Mouse (Mus musculus): ENCODE data around the gene Gng10.

The Gng10 gene

DNA sequence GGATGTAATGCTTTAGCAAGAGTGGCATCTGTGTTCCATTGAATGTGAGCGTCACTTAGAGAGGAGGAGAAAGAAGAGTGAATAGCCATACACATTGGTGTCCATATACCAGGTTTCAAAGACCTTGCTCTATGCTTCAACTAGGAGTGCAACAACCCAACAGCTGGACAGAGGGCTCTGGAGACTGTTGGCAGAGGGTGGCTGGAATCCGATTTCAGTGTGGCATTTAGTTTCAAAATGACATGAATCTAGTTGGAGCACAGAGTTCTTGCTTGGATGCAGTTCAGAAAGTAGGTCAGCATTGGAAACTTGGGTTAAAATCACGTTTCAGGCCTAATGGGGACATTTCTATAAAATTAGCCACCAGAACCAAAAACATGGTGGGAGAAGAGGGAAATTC lies 19.7 kb upstream of the Gng10 start:
- DNase-seq (ENCODE audit: low read depth, low spot score): no peak

DNA sequence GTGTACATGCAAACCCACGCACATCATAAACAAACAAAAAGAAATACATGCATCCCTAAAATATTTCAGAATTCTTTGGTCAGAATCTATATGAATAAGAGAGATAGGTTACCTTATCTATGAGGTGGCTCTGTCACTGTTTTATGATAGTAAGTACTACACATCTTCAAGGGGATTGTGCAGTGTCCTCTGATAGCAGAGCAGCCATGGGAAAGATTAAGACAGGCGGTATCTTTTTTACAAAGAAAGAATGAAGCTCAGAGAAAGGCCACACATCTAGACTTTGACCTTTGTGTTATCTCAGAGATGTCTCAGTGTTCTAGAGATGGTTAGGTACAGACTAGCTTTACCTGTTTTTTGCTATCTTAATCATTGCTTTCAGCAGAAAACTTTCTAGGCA lies 18.0 kb upstream of the Gng10 start:
- no peak for DNase-seq (ENCODE audit: low read depth, low spot score)

DNA sequence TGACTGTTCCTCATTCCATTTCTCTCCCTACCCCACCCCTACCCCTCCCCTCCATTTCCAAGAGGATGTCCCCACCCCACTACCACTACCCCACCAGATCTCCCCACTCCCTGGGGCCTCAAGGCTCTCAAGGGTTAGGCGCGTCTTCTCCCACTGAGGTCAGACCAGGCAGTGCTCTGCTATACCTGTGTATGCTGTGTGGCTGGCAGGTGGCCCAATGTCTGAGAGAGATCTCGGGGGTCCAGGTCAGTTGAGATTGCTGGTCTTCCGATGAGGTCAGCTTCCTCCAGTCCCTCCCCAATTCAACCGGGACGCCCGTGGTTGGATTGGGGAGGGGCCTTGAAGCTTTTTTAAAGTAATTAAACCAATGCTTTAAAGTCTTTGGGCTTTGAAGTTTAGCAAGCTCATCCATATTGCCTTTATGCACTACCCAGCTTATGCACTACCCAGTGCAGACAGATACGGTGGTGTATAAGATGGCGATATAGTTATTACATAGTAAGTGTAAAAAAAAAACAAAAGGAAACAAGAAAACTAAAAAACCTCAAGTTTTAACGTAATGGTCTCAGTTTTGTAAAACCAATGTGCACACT lies 467 bp upstream of the Gng10 start:
- no peak for DNase-seq (ENCODE audit: low read depth, low spot score)

DNA sequence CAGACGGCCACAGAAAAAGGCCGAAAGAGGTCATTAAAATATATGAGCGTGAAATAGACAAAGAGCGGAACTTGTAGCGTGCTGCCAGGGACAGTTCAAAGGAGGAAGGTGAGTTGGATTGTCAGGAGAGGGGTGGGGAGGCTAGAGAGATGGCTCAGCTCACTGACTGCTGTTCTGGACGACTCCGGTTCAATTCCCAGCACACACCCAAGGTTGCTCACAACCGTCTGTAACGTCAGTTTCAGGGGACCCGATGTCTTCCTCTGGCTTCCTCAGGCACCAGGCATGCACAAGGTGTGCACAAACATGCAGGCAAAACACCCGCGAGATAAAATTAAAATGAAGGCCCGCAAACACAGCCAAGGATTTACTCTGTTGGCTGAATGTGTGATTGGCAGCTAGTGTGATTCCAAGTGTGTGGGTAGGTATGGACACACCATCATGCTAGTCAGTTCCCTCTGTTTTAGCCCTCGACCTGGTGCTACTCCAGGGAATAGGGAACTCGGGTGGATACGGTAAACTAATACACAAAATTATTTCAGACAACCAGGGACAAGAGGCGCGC lies 980 bp downstream of the Gng10 start:
- peak; percentile 28 for DNase-seq (ENCODE audit: low read depth, low spot score)

DNA sequence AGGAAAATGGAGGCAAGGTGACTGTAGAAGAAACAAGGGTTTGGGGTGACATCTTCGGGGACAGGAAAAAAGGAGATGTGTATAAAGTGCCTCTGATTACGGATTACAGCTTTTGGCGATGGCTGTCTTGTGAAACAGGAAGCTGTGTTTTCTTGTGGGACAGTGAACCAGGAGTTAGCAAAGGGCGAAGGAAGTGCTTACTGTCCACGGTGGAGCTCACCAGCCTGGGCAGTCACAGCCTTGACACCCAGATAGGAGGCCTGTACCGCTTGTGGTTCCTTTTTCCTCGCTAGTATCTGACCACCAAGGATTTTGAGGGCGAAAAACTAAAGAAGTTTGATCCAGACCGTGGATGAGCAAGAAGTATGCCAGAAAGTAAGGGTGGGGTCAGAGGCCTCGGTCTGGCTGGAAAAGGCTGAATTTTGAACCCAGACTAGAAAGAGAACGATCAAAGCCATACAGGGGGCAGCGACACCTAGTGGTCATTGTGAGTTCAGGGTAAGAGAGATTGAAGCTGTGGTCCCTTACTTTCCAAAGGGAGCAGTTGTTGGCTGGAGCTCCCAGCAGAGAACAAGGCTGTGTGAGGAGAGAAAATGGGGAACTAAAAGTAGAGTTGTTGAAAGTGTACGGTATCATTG lies 1.7 kb downstream of the Gng10 start:
- DNase-seq (ENCODE audit: low read depth, low spot score): peak; percentile 88

DNA sequence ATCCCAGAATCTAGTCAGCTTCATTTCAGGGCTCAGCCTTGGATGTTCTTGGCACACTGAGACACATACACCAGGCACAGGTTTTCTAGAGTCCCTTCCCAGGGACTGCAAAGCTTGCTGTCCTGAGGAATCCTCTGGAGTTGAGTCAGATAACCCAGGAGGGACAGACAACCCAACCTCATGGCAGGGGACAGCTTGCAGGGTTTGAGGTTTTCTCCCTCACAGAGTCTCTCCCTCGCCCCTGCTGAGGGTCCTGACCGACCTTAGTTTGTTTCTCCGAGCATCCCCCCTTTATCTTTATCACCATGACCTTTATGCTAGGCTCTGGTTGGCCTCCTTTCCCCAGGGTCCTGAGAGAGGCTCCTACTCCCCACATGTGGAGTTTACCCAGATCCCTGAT lies 2.6 kb downstream of the Gng10 start:
- DNase-seq (ENCODE audit: low read depth, low spot score): no peak

DNA sequence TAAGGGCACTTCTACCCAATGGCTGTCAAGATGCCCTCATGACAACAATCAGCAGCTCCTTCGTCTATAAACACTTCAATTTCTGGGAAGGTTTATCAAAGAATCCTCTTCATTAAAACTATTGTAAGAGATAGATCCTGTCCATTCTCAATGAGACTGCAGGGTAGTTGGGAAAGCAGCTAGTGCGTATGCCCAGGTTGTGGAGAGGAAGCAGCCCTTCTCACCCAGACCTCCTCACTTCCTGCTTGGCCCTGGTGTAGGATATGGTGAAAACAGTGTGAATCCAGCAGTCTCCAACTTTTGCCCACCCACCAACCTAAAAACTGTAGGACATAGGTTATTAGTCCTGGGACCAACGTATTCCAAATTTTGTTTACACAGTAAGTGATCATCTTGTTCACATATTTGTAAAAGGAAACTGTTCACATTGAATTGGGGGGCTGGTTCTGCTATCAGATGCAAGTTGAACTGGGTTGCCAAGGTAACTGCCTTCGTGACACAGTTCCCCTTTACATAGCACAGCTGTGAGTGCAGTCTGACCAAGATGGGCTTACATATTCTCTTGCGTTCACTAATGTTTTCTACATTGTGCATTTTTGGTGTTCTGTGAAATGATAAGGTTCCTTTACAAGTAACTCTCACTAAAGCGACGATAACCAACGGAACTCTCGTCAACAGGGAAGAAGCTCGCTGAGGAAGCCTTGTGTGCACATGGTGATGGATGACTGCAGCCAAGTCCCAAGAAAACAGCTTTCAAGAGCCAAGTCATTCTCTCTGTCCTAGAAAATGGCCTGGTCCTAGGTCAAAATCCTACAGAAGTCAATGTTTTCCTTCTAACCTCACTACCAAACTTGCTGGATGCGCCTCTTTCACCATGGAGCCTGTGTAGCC lies 5.8 kb downstream of the Gng10 start:
- peak; percentile 28 for DNase-seq (ENCODE audit: low read depth, low spot score)

DNA sequence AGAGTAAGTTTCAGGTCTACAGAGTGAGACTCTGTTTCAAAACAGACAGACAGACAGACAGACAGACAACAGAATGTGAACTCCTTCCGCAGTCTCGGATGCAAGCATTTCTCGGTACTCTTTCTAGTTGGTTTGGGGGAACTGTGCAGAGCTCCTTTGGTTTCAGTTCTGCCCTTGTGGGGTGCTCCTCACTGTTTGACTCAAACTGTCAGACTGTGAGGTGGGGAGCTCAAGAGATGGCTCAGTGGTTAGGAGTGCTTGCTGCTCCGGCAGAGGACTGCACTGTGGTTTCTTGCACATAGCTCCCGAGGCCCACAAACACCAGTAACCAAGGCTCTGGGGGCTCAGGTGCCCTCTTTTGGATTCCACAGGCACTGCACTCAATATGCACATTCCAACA lies 8.2 kb downstream of the Gng10 start:
- DNase-seq (ENCODE audit: low read depth, low spot score): peak; percentile 29

DNA sequence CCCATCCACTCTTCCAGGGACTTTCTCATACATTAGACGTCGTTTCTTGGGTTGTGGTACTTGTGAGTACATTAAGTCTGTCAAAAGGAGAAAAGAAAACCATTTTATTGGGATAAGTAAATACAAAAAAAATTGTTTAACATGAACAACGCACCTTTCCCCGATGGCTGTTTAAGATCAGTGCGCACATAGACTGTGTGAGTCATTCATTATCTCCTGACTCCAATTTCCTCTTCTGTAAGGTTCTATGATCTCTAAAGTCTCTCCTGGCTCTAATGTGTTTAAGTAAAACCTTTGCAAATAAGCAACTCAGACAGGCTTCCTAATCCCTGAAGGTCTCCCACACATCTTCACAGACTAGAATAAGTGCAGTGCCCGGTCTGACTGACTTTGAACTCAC lies 9.0 kb downstream of the Gng10 start:
- no peak for DNase-seq (ENCODE audit: low read depth, low spot score)

DNA sequence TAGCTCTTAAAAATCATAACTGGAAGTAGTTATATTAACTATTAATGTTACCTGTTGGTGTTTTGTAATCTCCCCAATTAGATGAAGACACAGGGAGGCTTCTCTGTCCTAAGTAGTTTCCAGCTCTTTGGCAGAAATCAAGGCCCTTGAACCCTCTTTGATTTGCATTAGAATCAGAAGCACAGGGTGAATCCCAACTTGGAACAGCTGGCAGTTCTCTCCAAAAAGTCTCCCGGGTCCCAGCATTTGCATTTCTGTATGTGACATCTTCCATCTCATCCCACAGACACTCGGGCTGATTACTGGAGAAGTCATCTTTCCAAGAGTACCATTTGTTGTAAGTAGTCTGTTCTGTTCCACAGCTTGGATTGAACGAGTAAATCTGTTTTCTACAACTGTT lies 12.3 kb downstream of the Gng10 start:
- no peak for DNase-seq (ENCODE audit: low read depth, low spot score)

DNA sequence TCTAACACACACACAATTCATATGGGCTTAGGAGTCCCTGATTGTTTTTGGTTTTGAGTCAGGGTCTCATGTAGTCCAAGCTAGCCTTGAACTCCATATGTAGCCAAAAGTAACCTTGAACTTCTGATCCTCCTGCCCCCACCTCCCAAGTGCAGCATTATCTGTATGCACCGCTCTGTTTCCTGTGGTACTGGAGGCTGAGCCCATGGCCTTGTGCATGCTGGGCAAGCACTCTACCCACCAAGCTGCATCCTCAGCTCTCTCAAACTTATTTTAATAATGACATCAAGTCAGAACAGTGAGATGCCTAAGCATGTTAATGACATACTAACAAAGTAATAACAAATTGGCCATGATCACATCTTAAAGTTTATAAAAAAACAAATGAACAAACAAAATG lies 16.2 kb downstream of the Gng10 start:
- no peak for DNase-seq (ENCODE audit: low read depth, low spot score)

DNA sequence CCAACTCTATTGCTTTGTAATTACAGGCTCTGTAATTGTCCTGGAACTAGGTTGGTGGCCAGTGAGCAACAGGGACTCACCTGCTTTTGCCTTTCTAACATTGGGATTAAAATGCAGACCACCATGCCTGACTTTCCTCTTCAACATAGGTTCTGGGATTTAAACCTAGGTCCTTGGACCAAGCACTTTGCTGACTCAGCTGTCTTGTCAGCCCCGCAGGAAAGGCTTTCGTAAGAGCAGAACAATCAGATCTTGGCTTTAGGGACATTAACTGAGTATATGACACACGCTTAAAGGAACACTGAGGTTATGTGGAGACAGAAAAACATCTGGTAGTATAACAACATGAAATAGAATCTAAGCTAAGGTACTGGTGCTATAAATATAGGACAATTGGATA lies 23.0 kb downstream of the Gng10 start:
- DNase-seq (ENCODE audit: low read depth, low spot score): no peak

DNA sequence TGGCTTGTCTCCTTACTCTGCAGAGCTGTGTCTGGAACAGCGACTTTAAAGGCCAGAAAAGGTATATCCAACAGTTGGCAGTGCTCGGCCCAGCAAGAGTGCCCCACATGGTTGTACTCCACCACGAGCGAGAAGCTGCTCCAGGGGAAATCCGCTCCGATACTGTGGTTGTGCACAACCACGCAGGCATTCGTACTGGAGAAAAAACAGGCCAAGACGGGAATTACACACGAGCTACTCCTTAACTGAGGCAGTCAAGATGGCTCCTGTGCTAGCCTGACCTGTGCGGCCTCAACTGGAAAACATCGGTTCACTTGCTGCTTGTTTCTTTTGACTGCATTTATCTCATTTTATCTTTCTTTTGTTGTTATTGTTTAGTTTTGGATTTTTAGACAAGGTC lies 27.6 kb downstream of the Gng10 start:
- DNase-seq (ENCODE audit: low read depth, low spot score): no peak

DNA sequence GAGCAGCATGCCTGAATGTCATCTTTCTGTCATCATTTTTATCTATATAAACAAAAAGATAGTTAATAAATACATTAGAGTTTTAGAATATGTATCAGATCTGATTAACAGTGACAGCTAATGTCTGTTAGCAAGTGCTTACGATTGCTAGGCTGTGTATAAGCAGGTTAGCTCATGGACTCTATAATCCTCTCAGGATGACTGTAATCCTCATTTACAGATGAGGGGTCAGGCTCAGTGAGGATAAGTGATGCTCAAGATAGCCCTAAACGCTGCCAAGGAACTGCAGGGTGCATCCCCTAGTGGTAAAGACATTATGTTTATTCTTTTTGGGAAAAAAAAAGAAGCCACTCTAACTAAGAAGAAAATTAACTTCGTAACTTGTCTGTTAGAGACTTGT lies 34.4 kb downstream of the Gng10 start:
- no peak for DNase-seq (ENCODE audit: low read depth, low spot score)

DNA sequence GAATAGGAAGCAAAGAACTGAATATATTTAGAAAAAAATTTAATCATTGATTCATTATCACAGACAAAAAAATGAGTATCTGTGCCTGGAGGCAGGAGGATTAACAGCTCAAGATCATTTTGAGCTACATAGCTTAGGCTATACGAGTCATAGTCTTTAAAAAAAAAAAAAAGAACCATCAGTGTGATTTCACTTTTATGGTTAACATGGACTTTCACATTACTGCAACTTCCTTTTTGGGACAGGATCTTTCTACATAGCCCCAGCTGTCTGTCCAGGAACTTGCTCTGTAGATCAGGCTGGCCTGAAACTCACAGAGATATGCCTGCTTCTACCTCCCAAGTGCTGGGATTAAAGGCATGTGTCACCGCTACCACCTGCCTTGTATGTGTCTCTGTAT lies 48.5 kb downstream of the Gng10 start:
- no peak for DNase-seq (ENCODE audit: low read depth, low spot score)

DNA sequence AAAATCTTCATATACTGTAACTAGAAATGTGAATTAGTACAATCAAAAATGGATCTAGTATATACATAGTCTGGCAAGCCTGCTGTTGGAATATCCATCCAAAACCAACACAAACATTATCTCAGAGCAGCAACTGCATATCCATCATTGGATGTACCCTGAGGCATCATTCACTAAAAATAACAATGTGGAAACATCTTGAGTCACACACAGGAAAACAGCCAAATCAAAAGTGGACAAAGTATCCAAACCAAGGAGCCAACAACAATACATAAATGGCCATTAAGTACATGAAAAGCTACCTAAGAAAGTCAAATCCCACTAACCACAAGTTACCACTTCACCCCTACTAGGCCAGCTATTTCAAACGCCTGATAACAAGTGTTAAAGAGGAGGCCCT lies 54.5 kb downstream of the Gng10 start:
- DNase-seq (ENCODE audit: low read depth, low spot score): no peak

Data from brain, adult 2 months (tissue).